Mouse (Mus musculus) MEL (cell line): ENCODE data around the gene Psmb7.

Experiments
- CTCF ChIP-seq, 3 experiments: IDR thresholded peaks in 2 of 3; conservative IDR thresholded peaks in 1 of 3; 2 replicates each; pipeline ENCODE4 v1.5.1; 2011 to 2012; ENCODE audit warnings: low read length in 3 of 3, low read depth in 2 of 3, mild to moderate bottlenecking in 2 of 3, improper control_type of control experiment in 1 of 3, inconsistent platforms in 1 of 3, mixed read lengths in 1 of 3, moderate library complexity in 1 of 3; ENCODE audit not compliant: control insufficient read depth in 1 of 3, insufficient read depth in 1 of 3, poor library complexity in 1 of 3, severe bottlenecking in 1 of 3
- E2F4 ChIP-seq: IDR thresholded peaks from 2 replicates; pipeline ENCODE4 v1.6.1; 2011; ENCODE audit warnings: low read depth, low read length, improper control_type of control experiment, borderline replicate concordance
- ELF1 ChIP-seq: IDR thresholded peaks from 2 replicates; pipeline ENCODE4 v1.6.1; 2014; ENCODE audit warnings: low read depth, mild to moderate bottlenecking, inconsistent platforms, low read length, improper control_type of control experiment, moderate library complexity
- EP300 ChIP-seq, 2 experiments: IDR thresholded peaks; 2 replicates each; pipeline ENCODE4 v1.6.1; 2011; ENCODE audit warnings: improper control_type of control experiment in 2 of 2, low read length in 2 of 2, low read depth in 1 of 2, mild to moderate bottlenecking in 1 of 2
- GATA1 ChIP-seq: IDR thresholded peaks from 2 replicates; pipeline ENCODE4 v1.6.1; 2011; ENCODE audit warnings: low read depth, low read length, improper control_type of control experiment
- HCFC1 ChIP-seq: IDR thresholded peaks from 2 replicates; pipeline ENCODE4 v1.6.1; 2012; ENCODE audit warnings: low read depth, mild to moderate bottlenecking, inconsistent platforms, low read length, improper control_type of control experiment, moderate library complexity
- KAT2A ChIP-seq: conservative IDR thresholded peaks from 2 replicates; pipeline ENCODE4 v1.6.1; 2012; ENCODE audit warnings: low read depth, low read length, improper control_type of control experiment, inconsistent platforms
- MYC ChIP-seq: IDR thresholded peaks from 2 replicates; pipeline ENCODE4 v1.6.1; 2011; ENCODE audit warnings: low read depth, mild to moderate bottlenecking, low read length, improper control_type of control experiment, moderate library complexity
- POLR2A ChIP-seq, 2 experiments: IDR thresholded peaks; 2 replicates each; pipeline ENCODE4 v1.6.1; 2011 to 2012; ENCODE audit warnings: low read length in 2 of 2, mild to moderate bottlenecking in 2 of 2, control low read depth in 1 of 2, improper control_type of control experiment in 1 of 2, low read depth in 1 of 2, moderate library complexity in 1 of 2; ENCODE audit not compliant: control insufficient read depth in 1 of 2, insufficient read depth in 1 of 2, poor library complexity in 1 of 2
- SMC3 ChIP-seq: IDR thresholded peaks from 2 replicates; pipeline ENCODE4 v1.6.1; 2011; ENCODE audit warnings: low read depth, low read length, improper control_type of control experiment
- TBP ChIP-seq: IDR thresholded peaks from 2 replicates; pipeline ENCODE4 v1.8.0; 2011; ENCODE audit warnings: low read depth, low read length, improper control_type of control experiment
- TCF12 ChIP-seq: IDR thresholded peaks from 2 replicates; pipeline ENCODE4 v1.6.1; 2014; ENCODE audit warnings: low read depth, mild to moderate bottlenecking, inconsistent platforms, low read length, improper control_type of control experiment, moderate library complexity
- USF2 ChIP-seq, 2 experiments: IDR thresholded peaks; 2 replicates each; pipeline ENCODE4 v1.6.1; 2011 to 2012; ENCODE audit warnings: improper control_type of control experiment in 2 of 2, low read length in 2 of 2, borderline replicate concordance in 1 of 2, inconsistent platforms in 1 of 2, low read depth in 1 of 2, mild to moderate bottlenecking in 1 of 2; ENCODE audit not compliant: insufficient read depth in 1 of 2

- TF ChIP-seq GATA1 (no peak), TBP (no peak), CTCF (IDR thresholded peaks at IDR 0.05 in 2 of 3, conservative IDR thresholded peaks at IDR 0.05 in 1 of 3; ENCODE audit: control insufficient read depth in 1 of 3, insufficient read depth in 1 of 3, low read depth in 2 of 3, low read length in 3 of 3, poor library complexity in 1 of 3, severe bottlenecking in 1 of 3) (no peak), TCF12 (no peak), MYC (no peak), E2F4 (no peak), EP300 (IDR thresholded peaks at IDR 0.05; ENCODE audit: low read depth in 1 of 2, low read length in 2 of 2) (no peak), KAT2A (no peak), ELF1 (no peak), POLR2A (IDR thresholded peaks at IDR 0.05; ENCODE audit: control insufficient read depth in 1 of 2, insufficient read depth in 1 of 2, low read depth in 1 of 2, low read length in 2 of 2, poor library complexity in 1 of 2) (no peak), USF2 (IDR thresholded peaks at IDR 0.05; ENCODE audit: borderline replicate concordance in 1 of 2, insufficient read depth in 1 of 2, low read depth in 1 of 2, low read length in 2 of 2) (no peak), HCFC1 (no peak), SMC3 (no peak)
Measured at GRCm38 (mm10) chr2:38608831-38609309, 35.0 kb downstream of the Psmb7 start.
